Mouse (Mus musculus): ENCODE results near the gene Etv2.

The Etv2 gene

GRCm38 (mm10) chr7:30588676-30589434, 46.8 kb downstream of the Etv2 start, which contains the start of gene Kmt2b:
TSS of gene Kmt2b (minus strand) at chr7:30588726.
- in situ Hi-C loops (cut with MboI), result no loop called here

- in situ Hi-C loops (cut with MboI), result no loop called here
These were observed 47.6 kb downstream of the Etv2 start for GRCm38 (mm10) chr7:30587842-30588667.

GRCm38 (mm10) chr7:30586455-30587020, 49.1 kb downstream of the Etv2 start:
- in situ Hi-C loops (cut with MboI), result no loop called here

GRCm38 (mm10) chr7:30585170-30585569, 50.5 kb downstream of the Etv2 start:
- in situ Hi-C loops (cut with MboI), result no loop called here

GRCm38 (mm10) chr7:30584339-30584738, 51.3 kb downstream of the Etv2 start:
- in situ Hi-C loops (cut with MboI), result no loop called here
